Mouse (Mus musculus) testis, adult 2 months (tissue): ENCODE results near the gene Mxra7.

Experiments
- CTCF ChIP-seq: fragments of 200-500 bp; IDR thresholded peaks from 2 replicates; pipeline ENCODE4 v1.5.1; 2012; ENCODE audit warnings: low read depth, mild to moderate bottlenecking, inconsistent platforms, low read length, moderate library complexity; ENCODE audit not compliant: control insufficient read depth, insufficient read depth, insufficient replicate concordance
- POLR2A ChIP-seq: fragments of 200-500 bp; IDR thresholded peaks from 2 replicates; pipeline ENCODE4 v1.6.1; 2012; ENCODE audit warnings: low read depth, mild to moderate bottlenecking, inconsistent platforms, low read length, moderate library complexity; ENCODE audit not compliant: control insufficient read depth

GRCm38 (mm10) chr11:116812793-116813529, 14.9 kb downstream of the Mxra7 start:
- TF ChIP-seq CTCF (no peak), POLR2A (no peak)
